Mouse (Mus musculus) heart, embryonic 16.5 days (tissue): ENCODE data around the gene Prss45. TPM values are rescaled to one million over a fixed set of nuclear protein-coding genes. Genes with fewer than 3 reads are reported as not detected.

ENCODE experiments used
- ATAC-seq: fragments of 200-750 bp; cut with Nextera tagmentation; replicated peaks from 2 replicates; pipeline ENCODE4 v1.8.0; 2017; ENCODE audit warnings: moderate number of reproducible peaks; ENCODE audit not compliant: insufficient read depth, low FRiP score; ENCODE audit errors: extremely low read depth
- H3K27ac ChIP-seq: fragments of 300-500 bp; sonication (generic); 2 replicates; pipeline ENCODE4 v1.5.1; 2014; ENCODE audit warnings: mild to moderate bottlenecking, low read length, control low read depth, moderate library complexity
- H3K27me3 ChIP-seq: fragments of 300-500 bp; sonication (generic); 2 replicates; pipeline ENCODE4 v1.6.1; 2014; ENCODE audit warnings: low read length, mixed read lengths; ENCODE audit not compliant: control insufficient read depth, insufficient read depth
- H3K36me3 ChIP-seq: fragments of 300-500 bp; sonication (generic); 2 replicates; pipeline ENCODE4 v1.6.1; 2014; ENCODE audit not compliant: control insufficient read depth, insufficient read depth
- H3K4me1 ChIP-seq: fragments of 300-500 bp; sonication (generic); 2 replicates; pipeline ENCODE4 v1.6.1; 2014; ENCODE audit warnings: low read length, mixed read lengths; ENCODE audit not compliant: control insufficient read depth, insufficient read depth
- H3K4me2 ChIP-seq: fragments of 300-500 bp; sonication (generic); 2 replicates; pipeline ENCODE4 v1.6.1; 2014; ENCODE audit warnings: low read depth, mild to moderate bottlenecking, control low read depth, low read length
- H3K4me3 ChIP-seq: fragments of 300-500 bp; sonication (generic); 2 replicates; pipeline ENCODE4 v1.5.1; 2014; ENCODE audit warnings: mild to moderate bottlenecking, control low read depth, low read length
- H3K9ac ChIP-seq: fragments of 300-500 bp; sonication (generic); 2 replicates; pipeline ENCODE4 v1.6.1; 2014; ENCODE audit warnings: low read length, control low read depth
- H3K9me3 ChIP-seq: fragments of 300-500 bp; sonication (generic); replicated peaks from 2 replicates; pipeline ENCODE4 v1.6.1; 2016; ENCODE audit warnings: low read length; ENCODE audit not compliant: control insufficient read depth
- WGBS: fragments of 180-500 bp; shearing (Covaris S2); extraction: QIAGEN DNeasy Blood & Tissue Kit; methylation state at CpG from one replicate; pipeline ENCODE4 v1.1.7; 2014; 5-methylcytosine and 5-hydroxymethylcytosine counted together
- polyA plus RNA-seq: library from polyadenylated mRNA; unstranded; fragments of >200 nt; fragmentation: Nextera tagmentation; extraction: Ambion mirVana; gene quantifications from 2 replicates; pipeline ENCODE4 v1.2.1, GENCODE M21; 2015

The Prss45 gene
- polyA plus RNA-seq = 0.26 TPM in 1 of 2 replicates, not detected in the other

DNA sequence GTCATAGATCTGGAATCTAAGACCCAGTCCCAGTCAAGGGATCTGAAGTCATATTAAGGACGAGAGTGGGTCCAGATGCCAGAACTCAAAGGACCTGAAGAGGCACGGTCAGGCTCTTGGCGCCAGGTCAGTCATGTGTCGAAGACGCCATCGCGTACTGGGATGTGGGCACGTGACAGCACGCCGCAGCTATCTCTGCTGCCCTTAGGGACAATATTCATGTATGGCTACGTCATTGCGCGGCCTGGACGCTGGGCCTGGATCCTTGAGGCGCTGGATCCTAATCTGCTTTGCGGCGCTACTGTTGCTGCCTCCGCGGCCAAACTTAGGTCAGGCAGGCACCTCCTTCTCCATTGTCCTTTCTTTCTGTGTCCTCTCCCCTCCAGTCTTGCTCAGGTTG lies at the start of gene Prss45:
Prss45 (plus strand) TSS at position 178 of the 400 bp plus-strand sequence.
- H3K27me3 ChIP-seq = no peaks in the 10 kb centered on the region; the same call in 1 of the 2 replicates
- H3K9me3 ChIP-seq = no peaks in the 10 kb centered on the region
- H3K9ac ChIP-seq = no peak within 1 kb of the TSS
- H3K4me2 ChIP-seq = no peak within 1 kb of the TSS
- H3K4me1 ChIP-seq = no peaks in the 10 kb centered on the region
- WGBS = 71% methylated on average over 19 of the region's 19 CpGs
- no peaks in the 10 kb centered on the region for H3K36me3 ChIP-seq
- H3K27ac ChIP-seq = no peak within 1 kb of the TSS
- no peak for ATAC-seq
- H3K4me3 ChIP-seq = no peak within 1 kb of the TSS

DNA sequence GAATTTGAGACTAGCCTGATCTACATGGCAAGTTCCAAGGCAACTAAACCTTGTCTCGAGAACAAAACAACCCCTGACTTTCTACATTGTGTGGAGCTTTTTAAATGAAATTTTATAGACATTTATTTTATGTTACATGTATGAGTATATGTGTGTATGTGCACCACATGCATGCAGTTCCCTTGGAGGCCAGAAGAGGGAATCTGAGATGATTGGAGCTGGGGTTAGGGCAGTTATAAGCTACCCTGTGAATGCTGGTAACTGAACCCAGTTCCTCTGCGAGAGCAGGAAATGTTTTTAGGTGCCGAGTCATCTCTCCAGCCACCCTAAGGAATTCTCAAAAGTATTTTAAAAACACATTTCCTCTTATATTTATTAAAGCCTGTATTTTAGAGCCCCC lies 46.2 kb upstream of the Prss45 start:
- 0 out of 2 replicates have a peak, but pooled peaks cover 2% of the 10 kb centered on the region for H3K9me3 ChIP-seq
- no peaks in the 10 kb centered on the region for H3K36me3 ChIP-seq
- no peak for ATAC-seq
- H3K27ac ChIP-seq = no peak overlapping the region
- H3K4me1 ChIP-seq = peaks cover 2% of the 10 kb centered on the region; the same call in 1 of the 2 replicates
- no peak overlapping the region for H3K4me2 ChIP-seq
- H3K9ac ChIP-seq = no peak overlapping the region
- H3K4me3 ChIP-seq = no peak overlapping the region
- WGBS = 88% methylated on average over 3 of the region's 3 CpGs
- no peaks in the 10 kb centered on the region for H3K27me3 ChIP-seq

DNA sequence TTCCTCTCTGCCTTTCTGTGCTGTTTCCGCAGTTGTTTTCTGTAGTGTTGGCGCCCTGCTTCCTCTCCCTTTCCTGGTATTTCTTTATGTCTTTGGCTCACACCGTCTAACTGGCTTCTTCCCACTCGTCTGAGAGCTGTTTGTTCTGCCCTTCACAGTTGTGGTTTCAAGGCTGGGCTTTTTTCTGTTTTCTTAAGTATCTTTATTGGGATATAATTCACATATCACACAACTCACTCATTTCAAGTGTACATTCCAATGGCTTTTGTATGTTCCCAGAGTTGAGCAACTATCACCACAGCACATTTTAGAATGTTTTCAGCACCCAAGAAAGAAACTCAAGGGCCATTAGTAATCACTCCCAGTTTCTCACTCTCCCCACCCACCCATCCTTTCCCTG lies 43.9 kb upstream of the Prss45 start:
- no peak for ATAC-seq
- 64% methylated on average over 4 of the region's 4 CpGs for WGBS
- H3K4me1 ChIP-seq = no peaks in the 10 kb centered on the region
- no peaks in the 10 kb centered on the region for H3K36me3 ChIP-seq
- H3K9ac ChIP-seq = no peak overlapping the region
- H3K9me3 ChIP-seq = 0 out of 2 replicates have a peak, but pooled peaks cover 2% of the 10 kb centered on the region
- no peak overlapping the region for H3K27ac ChIP-seq
- no peak overlapping the region for H3K4me2 ChIP-seq
- no peak overlapping the region for H3K4me3 ChIP-seq
- no peaks in the 10 kb centered on the region for H3K27me3 ChIP-seq

DNA sequence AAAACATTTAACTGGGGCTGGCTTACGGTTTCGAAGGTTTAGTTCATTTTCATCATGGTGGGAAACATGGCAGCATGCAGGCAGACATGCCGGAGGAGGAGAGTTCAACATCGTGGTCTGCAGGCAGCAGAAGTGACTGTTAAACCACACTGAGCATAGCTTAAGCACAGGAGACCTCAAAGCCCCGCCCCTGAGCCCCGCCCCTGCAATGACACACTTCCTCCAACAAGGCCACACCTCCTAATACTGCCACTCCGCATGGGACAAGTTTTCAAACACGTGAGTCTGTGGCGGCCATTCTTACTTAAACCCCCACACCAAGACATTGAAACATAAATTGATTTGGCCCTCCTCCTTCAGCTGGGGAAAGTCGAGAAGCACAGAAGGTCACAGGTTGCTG lies 37.4 kb upstream of the Prss45 start:
- H3K27me3 ChIP-seq = no peaks in the 10 kb centered on the region
- H3K4me1 ChIP-seq = no peaks in the 10 kb centered on the region
- WGBS = 85% methylated on average over 10 of the region's 10 CpGs
- no peaks in the 10 kb centered on the region for H3K9me3 ChIP-seq
- ATAC-seq = no peak
- no peak overlapping the region for H3K9ac ChIP-seq
- H3K4me3 ChIP-seq = no peak overlapping the region
- no peak overlapping the region for H3K4me2 ChIP-seq
- H3K36me3 ChIP-seq = no peaks in the 10 kb centered on the region
- no peak overlapping the region for H3K27ac ChIP-seq

DNA sequence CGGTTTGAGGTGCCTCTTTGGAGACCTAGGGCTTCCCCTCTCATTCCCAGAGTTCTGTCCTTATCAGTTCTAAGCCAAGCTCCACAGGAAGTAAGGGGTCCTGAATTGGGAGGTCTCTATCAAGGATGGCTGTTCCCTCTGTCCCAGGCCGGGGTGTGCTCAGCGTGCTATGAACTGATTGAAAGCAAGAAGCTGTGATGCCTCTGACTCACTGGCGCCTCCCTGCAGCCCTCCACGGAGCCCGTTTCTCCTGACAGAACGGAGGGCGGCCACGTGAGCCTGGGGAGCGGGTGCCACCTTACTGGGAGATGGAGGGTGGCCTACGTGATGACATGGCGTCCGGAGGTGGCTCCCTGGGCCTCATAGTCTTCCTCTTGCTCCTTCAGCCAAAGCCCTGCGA lies 36.5 kb upstream of the Prss45 start, which contains the start of gene Prss42:
Prss42 (plus strand) TSS at position 301 of the 400 bp plus-strand sequence.
- Histone ChIP-seq H3K36me3 (no peaks in the 10 kb centered on the region), H3K4me2 (no peak within 1 kb of the TSS), H3K27ac (no peak within 1 kb of the TSS), H3K4me1 (no peaks in the 10 kb centered on the region), H3K9ac (no peak within 1 kb of the TSS), H3K27me3 (no peaks in the 10 kb centered on the region), H3K9me3 (no peaks in the 10 kb centered on the region), H3K4me3 (no peak within 1 kb of the TSS)
- 86% methylated on average over 14 of the region's 14 CpGs for WGBS
- no peak for ATAC-seq

DNA sequence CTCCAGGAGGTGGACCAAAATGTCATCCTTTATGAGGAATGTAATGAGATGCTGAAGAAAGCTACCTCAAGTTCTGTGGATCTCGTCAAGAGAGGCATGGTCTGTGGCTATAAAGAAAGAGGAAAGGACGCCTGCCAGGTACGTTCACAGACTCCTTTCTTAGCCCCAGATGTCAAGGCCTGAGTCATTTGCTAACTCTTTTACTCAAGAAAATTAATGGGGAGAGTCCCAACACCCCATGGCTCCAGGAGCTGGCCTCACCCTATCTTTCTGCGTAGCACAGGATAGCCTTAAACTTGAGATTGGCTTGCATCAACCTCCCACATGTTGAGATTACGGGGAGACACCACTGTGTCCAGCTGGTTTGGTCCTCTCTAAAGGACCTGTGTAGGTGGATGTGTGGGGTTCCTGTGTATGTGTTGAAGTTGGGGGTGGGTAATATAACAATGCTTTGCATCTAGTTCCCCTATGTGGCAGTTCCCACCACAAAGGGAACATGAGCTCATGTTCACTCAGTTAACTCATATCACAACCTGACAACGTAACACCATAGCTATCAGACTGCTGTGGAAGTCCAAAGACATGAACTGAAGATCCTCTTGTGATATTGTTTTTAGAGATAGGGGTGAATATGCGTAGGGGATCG lies 33.4 kb upstream of the Prss45 start:
- H3K9ac ChIP-seq = no peak overlapping the region
- no peak for ATAC-seq
- no peak overlapping the region for H3K4me2 ChIP-seq
- H3K4me3 ChIP-seq = no peak overlapping the region
- H3K4me1 ChIP-seq = no peaks in the 10 kb centered on the region
- no peak overlapping the region for H3K27ac ChIP-seq
- no peaks in the 10 kb centered on the region for H3K9me3 ChIP-seq
- no peaks in the 10 kb centered on the region for H3K27me3 ChIP-seq
- no peaks in the 10 kb centered on the region for H3K36me3 ChIP-seq
- 77% methylated on average over 8 of the region's 8 CpGs for WGBS

DNA sequence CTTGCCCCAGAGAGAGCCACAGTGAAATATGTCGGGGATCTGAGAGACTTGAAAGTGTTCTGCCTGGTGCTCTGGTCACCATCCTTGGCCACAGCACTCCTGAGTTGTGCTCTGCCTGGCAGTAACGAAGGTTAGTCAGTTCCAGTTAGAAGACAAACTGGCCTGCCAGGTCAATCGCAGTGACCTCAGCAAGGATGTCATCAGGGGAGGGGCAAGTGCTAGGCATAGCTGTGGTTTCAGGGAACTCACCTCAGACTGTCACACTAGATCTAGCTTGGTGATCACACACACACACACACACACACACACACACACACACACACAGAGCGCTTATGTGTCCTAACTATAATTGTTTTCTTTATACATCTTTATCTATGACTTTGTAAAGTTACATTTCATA lies 31.1 kb upstream of the Prss45 start:
- Histone ChIP-seq H3K9me3 (no peaks in the 10 kb centered on the region), H3K4me1 (no peaks in the 10 kb centered on the region), H3K27me3 (no peaks in the 10 kb centered on the region), H3K4me3 (no peak overlapping the region), H3K27ac (no peak overlapping the region), H3K9ac (no peak overlapping the region), H3K36me3 (no peaks in the 10 kb centered on the region), H3K4me2 (no peak overlapping the region)
- 59% methylated on average over 4 of the region's 4 CpGs for WGBS
- no peak for ATAC-seq

DNA sequence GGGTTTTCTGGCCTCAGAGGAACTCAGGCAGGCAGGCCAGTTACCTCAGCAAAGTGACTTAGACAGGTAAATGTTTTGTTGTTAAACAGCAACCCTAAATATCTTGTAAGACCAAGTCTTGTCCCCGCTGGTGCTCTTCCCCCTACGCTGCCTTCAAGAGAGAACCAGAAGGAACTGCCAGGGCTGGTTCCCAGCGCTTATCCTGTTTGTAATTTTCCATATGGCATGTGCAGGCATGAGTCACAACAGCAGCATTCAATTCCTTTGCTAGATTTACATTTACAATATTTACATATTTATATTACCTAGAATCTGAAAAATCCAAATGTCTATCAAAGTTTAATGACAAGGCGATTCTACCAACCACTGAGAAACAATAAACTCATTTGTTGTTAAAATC lies 24.3 kb upstream of the Prss45 start:
- no peaks in the 10 kb centered on the region for H3K4me1 ChIP-seq
- no peak overlapping the region for H3K27ac ChIP-seq
- no peak for ATAC-seq
- no peaks in the 10 kb centered on the region for H3K36me3 ChIP-seq
- H3K4me2 ChIP-seq = no peak overlapping the region
- 76% methylated on average over 4 of the region's 4 CpGs for WGBS
- H3K9ac ChIP-seq = no peak overlapping the region
- no peaks in the 10 kb centered on the region for H3K9me3 ChIP-seq
- H3K27me3 ChIP-seq = no peaks in the 10 kb centered on the region
- no peak overlapping the region for H3K4me3 ChIP-seq

DNA sequence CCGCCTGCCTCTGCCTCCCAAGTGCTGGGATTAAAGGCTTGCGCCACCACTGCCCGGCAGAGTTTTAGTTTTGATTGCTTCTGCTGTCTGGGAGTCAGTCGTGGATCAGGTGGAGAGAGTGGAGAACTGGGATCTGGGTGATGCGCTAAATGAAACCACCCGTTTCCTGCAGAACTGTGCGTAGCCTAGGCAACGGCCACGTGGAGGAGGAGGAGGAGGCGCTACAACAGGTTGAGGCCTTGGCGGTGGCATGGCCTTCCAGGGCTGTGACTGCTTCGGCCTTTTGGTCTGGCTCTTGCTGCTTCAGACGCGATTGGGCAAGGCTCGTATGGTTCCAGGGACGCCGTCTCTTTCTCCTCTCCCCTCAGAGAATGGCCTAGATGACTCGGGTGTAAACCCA lies 20.6 kb upstream of the Prss45 start, which contains the start of gene Prss44:
Prss44 (plus strand) TSS at position 206 of the 400 bp plus-strand sequence.
- Histone ChIP-seq H3K4me1 (no peaks in the 10 kb centered on the region), H3K9me3 (no peaks in the 10 kb centered on the region), H3K27ac (no peak within 1 kb of the TSS), H3K9ac (no peak within 1 kb of the TSS), H3K27me3 (no peaks in the 10 kb centered on the region; the same call in 1 of the 2 replicates), H3K4me2 (no peak within 1 kb of the TSS), H3K36me3 (no peaks in the 10 kb centered on the region), H3K4me3 (no peak within 1 kb of the TSS)
- ATAC-seq = no peak
- 52% methylated on average over 18 of the region's 18 CpGs for WGBS
